In genomic region chr11:90775752-90776151, GRCm38 (mm10) we compare ENCODE assay signal across 24 mouse cellular contexts.
DNase-seq lines count a peak whose midpoint lies in the region; ATAC-seq and TF ChIP-seq lines count a peak whose summit lies in the region.
"Had no signal": no experiment of that assay in that cellular context is flagged by ENCODE, and none has a peak within 500 bp of the region (broad histone marks: within the 10 kb centered on the region; RNA-seq: fewer than 3 reads in every experiment).

No protein-coding gene starts in this region.

- 0 out of 2 replicates have a peak, but pooled peaks have one; percentile 41 for ATAC-seq in forebrain, embryonic 13.5 days
- no peak for ATAC-seq in forebrain, embryonic 11.5 days (replicated peaks; ENCODE audit: low FRiP score)
- 0 out of 2 replicates have a peak, but pooled peaks have one; percentile 69 for ATAC-seq in hindbrain, embryonic 15.5 days (ENCODE audit: low FRiP score, low read depth)
- no peak for ATAC-seq in hindbrain, embryonic 11.5 days (ENCODE audit: low FRiP score)
- ATAC-seq in midbrain, postnatal 0 days (ENCODE audit: low FRiP score) = peak; percentile 47; the same call in 1 of the 2 replicates
- no peak for ATAC-seq in midbrain, embryonic 13.5 days
- peak; percentile 78 for ATAC-seq in forebrain, postnatal 0 days
- ATAC-seq: activated CD4-positive, CD25-positive, alpha-beta regulatory T cell, adult 4 months; intestine, embryonic 16.5 days had no signal

- no peak for TF ChIP-seq CTCF in midbrain, postnatal 0 days (IDR thresholded peaks at IDR 0.05)
- TF ChIP-seq CTCF in forebrain, postnatal 0 days (IDR thresholded peaks at IDR 0.05; ENCODE audit: low read depth) = no peak

- WGBS in forebrain, embryonic 13.5 days = 18% methylated on average over 1 of the region's 1 CpGs
- 45% methylated on average over 1 of the region's 1 CpGs for WGBS in forebrain, embryonic 11.5 days
- 3% methylated on average over 1 of the region's 1 CpGs for WGBS in hindbrain, embryonic 15.5 days
- 27% methylated on average over 1 of the region's 1 CpGs for WGBS in hindbrain, embryonic 11.5 days
- WGBS in midbrain, postnatal 0 days = 5% methylated on average over 1 of the region's 1 CpGs
- 18% methylated on average over 1 of the region's 1 CpGs for WGBS in midbrain, embryonic 13.5 days
- WGBS in forebrain, postnatal 0 days = 13% methylated on average over 1 of the region's 1 CpGs

- no peaks in the 10 kb centered on the region for H3K27me3 ChIP-seq in forebrain, embryonic 13.5 days
- no peaks in the 10 kb centered on the region for H3K27me3 ChIP-seq in forebrain, embryonic 11.5 days (ENCODE audit: control insufficient read depth, insufficient read depth, low read length)
- H3K27me3 ChIP-seq in hindbrain, embryonic 15.5 days = no peaks in the 10 kb centered on the region
- no peaks in the 10 kb centered on the region for H3K27me3 ChIP-seq in hindbrain, embryonic 11.5 days (ENCODE audit: control insufficient read depth, insufficient read depth, low read length)
- no peaks in the 10 kb centered on the region for H3K27me3 ChIP-seq in midbrain, postnatal 0 days (ENCODE audit: insufficient read depth, low read length)
- no peaks in the 10 kb centered on the region for H3K27me3 ChIP-seq in midbrain, embryonic 13.5 days
- H3K27me3 ChIP-seq in forebrain, postnatal 0 days (ENCODE audit: insufficient read depth, low read length) = no peaks in the 10 kb centered on the region
- H3K27me3 ChIP-seq: embryonic facial prominence, embryonic 15.5 days; kidney, embryonic 15.5 days; limb, embryonic 15.5 days; megakaryocyte, embryonic 14.5 days; stomach, embryonic 15.5 days had no signal

- H3K4me2 ChIP-seq in forebrain, embryonic 13.5 days = no peak overlapping the region
- H3K4me2 ChIP-seq in forebrain, embryonic 11.5 days (ENCODE audit: low read depth, low read length, severe bottlenecking) = no peak overlapping the region
- no peak overlapping the region for H3K4me2 ChIP-seq in hindbrain, embryonic 15.5 days
- H3K4me2 ChIP-seq in hindbrain, embryonic 11.5 days (replicated peaks; ENCODE audit: low read depth, low read length) = no peak overlapping the region
- no peak overlapping the region for H3K4me2 ChIP-seq in midbrain, postnatal 0 days (ENCODE audit: low read depth, low read length, poor library complexity, severe bottlenecking)
- no peak overlapping the region for H3K4me2 ChIP-seq in midbrain, embryonic 13.5 days (replicated peaks)
- H3K4me2 ChIP-seq in forebrain, postnatal 0 days (ENCODE audit: low read depth) = no peak overlapping the region
- H3K4me2 ChIP-seq: embryonic facial prominence, embryonic 15.5 days; kidney, embryonic 15.5 days; limb, embryonic 15.5 days; stomach, embryonic 15.5 days had no signal

- no peak overlapping the region for H3K27ac ChIP-seq in forebrain, embryonic 13.5 days
- H3K27ac ChIP-seq in forebrain, embryonic 11.5 days (ENCODE audit: low read depth, low read length) = no peak overlapping the region
- 0 out of 2 replicates have a peak overlapping the region, but pooled peaks have one; percentile 53 for H3K27ac ChIP-seq in hindbrain, embryonic 15.5 days (replicated peaks)
- H3K27ac ChIP-seq in hindbrain, embryonic 11.5 days (ENCODE audit: low read depth, low read length) = no peak overlapping the region
- no peak overlapping the region for H3K27ac ChIP-seq in midbrain, postnatal 0 days (ENCODE audit: low read depth, low read length)
- H3K27ac ChIP-seq in midbrain, embryonic 13.5 days = no peak overlapping the region
- H3K27ac ChIP-seq in forebrain, postnatal 0 days (ENCODE audit: low read depth, low read length) = no peak overlapping the region
- H3K27ac ChIP-seq: embryonic facial prominence, embryonic 15.5 days; heart, embryonic 10.5 days; kidney, embryonic 15.5 days; limb, embryonic 15.5 days; stomach, embryonic 15.5 days had no signal

- no peak overlapping the region for H3K4me3 ChIP-seq in forebrain, embryonic 13.5 days
- H3K4me3 ChIP-seq in forebrain, embryonic 11.5 days (ENCODE audit: low read depth, low read length) = no peak overlapping the region
- no peak overlapping the region for H3K4me3 ChIP-seq in hindbrain, embryonic 15.5 days
- no peak overlapping the region for H3K4me3 ChIP-seq in hindbrain, embryonic 11.5 days (ENCODE audit: low read depth, low read length)
- H3K4me3 ChIP-seq in midbrain, postnatal 0 days (ENCODE audit: low read depth, low read length) = no peak overlapping the region
- no peak overlapping the region for H3K4me3 ChIP-seq in midbrain, embryonic 13.5 days (replicated peaks)
- no peak overlapping the region for H3K4me3 ChIP-seq in forebrain, postnatal 0 days (ENCODE audit: low read depth, low read length)
- H3K4me3 ChIP-seq: embryonic facial prominence, embryonic 15.5 days; heart, embryonic 10.5 days; kidney, embryonic 15.5 days; limb, embryonic 15.5 days; megakaryocyte, embryonic 14.5 days; stomach, embryonic 15.5 days had no signal

- DNase-seq in forebrain, embryonic 11.5 days (ENCODE audit: low spot score) = no peak
- no peak for DNase-seq in hindbrain, embryonic 11.5 days (ENCODE audit: low spot score)
- peak; percentile 77 for DNase-seq in midbrain, postnatal 0 days (ENCODE audit: low spot score)
- peak; percentile 58 for DNase-seq in forebrain, postnatal 0 days
- DNase-seq in spleen, postnatal 10 days (ENCODE audit: low spot score in 2 of 2) = no peak
- DNase-seq: adrenal gland, postnatal 14 days; cerebellum, adult 9-10 months; heart, postnatal 14 days; layer of hippocampus, postnatal 36 days; lung, postnatal 10 days; retina, postnatal 1 day; spleen, adult 18-20 months; thymus, adult 2 months had no signal

- H3K9ac ChIP-seq in forebrain, embryonic 13.5 days = no peak overlapping the region
- no peak overlapping the region for H3K9ac ChIP-seq in forebrain, embryonic 11.5 days (ENCODE audit: low read length)
- no peak overlapping the region for H3K9ac ChIP-seq in hindbrain, embryonic 15.5 days
- H3K9ac ChIP-seq in hindbrain, embryonic 11.5 days (ENCODE audit: low read depth, low read length) = no peak overlapping the region
- H3K9ac ChIP-seq in midbrain, postnatal 0 days (replicated peaks; ENCODE audit: low read length, poor library complexity, severe bottlenecking) = no peak overlapping the region
- no peak overlapping the region for H3K9ac ChIP-seq in midbrain, embryonic 13.5 days (replicated peaks)
- no peak overlapping the region for H3K9ac ChIP-seq in forebrain, postnatal 0 days
- H3K9ac ChIP-seq: embryonic facial prominence, embryonic 15.5 days; kidney, embryonic 15.5 days; limb, embryonic 15.5 days; stomach, embryonic 15.5 days had no signal

- no peaks in the 10 kb centered on the region for H3K9me3 ChIP-seq in forebrain, embryonic 13.5 days (replicated peaks)
- no peaks in the 10 kb centered on the region for H3K9me3 ChIP-seq in forebrain, embryonic 11.5 days (ENCODE audit: control insufficient read depth, low read length)
- no peaks in the 10 kb centered on the region for H3K9me3 ChIP-seq in hindbrain, embryonic 15.5 days
- H3K9me3 ChIP-seq in hindbrain, embryonic 11.5 days (ENCODE audit: control insufficient read depth, low read length) = no peaks in the 10 kb centered on the region
- H3K9me3 ChIP-seq in midbrain, postnatal 0 days (ENCODE audit: low read length) = no peaks in the 10 kb centered on the region
- H3K9me3 ChIP-seq in midbrain, embryonic 13.5 days = no peaks in the 10 kb centered on the region
- no peaks in the 10 kb centered on the region for H3K9me3 ChIP-seq in forebrain, postnatal 0 days (ENCODE audit: low read length)
- H3K9me3 ChIP-seq: embryonic facial prominence, embryonic 15.5 days; heart, embryonic 10.5 days; kidney, embryonic 15.5 days; limb, embryonic 15.5 days; megakaryocyte, embryonic 14.5 days; stomach, embryonic 15.5 days had no signal

- H3K36me3 ChIP-seq in forebrain, embryonic 13.5 days (ENCODE audit: poor library complexity, severe bottlenecking) = no peaks in the 10 kb centered on the region
- H3K36me3 ChIP-seq in forebrain, embryonic 11.5 days (ENCODE audit: control insufficient read depth, insufficient read depth, low read length) = no peaks in the 10 kb centered on the region
- H3K36me3 ChIP-seq in hindbrain, embryonic 15.5 days = no peaks in the 10 kb centered on the region
- H3K36me3 ChIP-seq in hindbrain, embryonic 11.5 days (ENCODE audit: control insufficient read depth, insufficient read depth, low read length) = no peaks in the 10 kb centered on the region
- H3K36me3 ChIP-seq in midbrain, postnatal 0 days (ENCODE audit: insufficient read depth, low read length) = no peaks in the 10 kb centered on the region
- H3K36me3 ChIP-seq in midbrain, embryonic 13.5 days = no peaks in the 10 kb centered on the region
- H3K36me3 ChIP-seq in forebrain, postnatal 0 days (ENCODE audit: insufficient read depth) = no peaks in the 10 kb centered on the region
- H3K36me3 ChIP-seq: embryonic facial prominence, embryonic 15.5 days; heart, embryonic 10.5 days; kidney, embryonic 15.5 days; limb, embryonic 15.5 days; stomach, embryonic 15.5 days had no signal

- H3K4me1 ChIP-seq in forebrain, embryonic 13.5 days = peaks cover 7% of the 10 kb centered on the region; the same call in 1 of the 2 replicates
- no peaks in the 10 kb centered on the region for H3K4me1 ChIP-seq in forebrain, embryonic 11.5 days (replicated peaks; ENCODE audit: control insufficient read depth, insufficient read depth, low read length)
- no peaks in the 10 kb centered on the region for H3K4me1 ChIP-seq in hindbrain, embryonic 15.5 days (replicated peaks)
- no peaks in the 10 kb centered on the region for H3K4me1 ChIP-seq in hindbrain, embryonic 11.5 days (replicated peaks; ENCODE audit: control insufficient read depth, insufficient read depth, low read length)
- no peaks in the 10 kb centered on the region for H3K4me1 ChIP-seq in midbrain, postnatal 0 days (ENCODE audit: insufficient read depth, low read length)
- no peaks in the 10 kb centered on the region for H3K4me1 ChIP-seq in midbrain, embryonic 13.5 days (replicated peaks)
- no peaks in the 10 kb centered on the region for H3K4me1 ChIP-seq in forebrain, postnatal 0 days (ENCODE audit: insufficient read depth)
- H3K4me1 ChIP-seq: embryonic facial prominence, embryonic 15.5 days; heart, embryonic 10.5 days; kidney, embryonic 15.5 days; limb, embryonic 15.5 days; stomach, embryonic 15.5 days had no signal

Comparison
In these comparisons a context has a peak if more than half of its experiments do, and no peak if none do; other contexts are left out.
1. ATAC-seq: peak in forebrain, embryonic 13.5 days (single experiment), hindbrain, embryonic 15.5 days (single experiment), midbrain, postnatal 0 days (single experiment) and forebrain, postnatal 0 days (single experiment); none in forebrain, embryonic 11.5 days (single experiment), hindbrain, embryonic 11.5 days (single experiment) and midbrain, embryonic 13.5 days (single experiment).
2. DNase-seq: peak in midbrain, postnatal 0 days (single experiment) and forebrain, postnatal 0 days (single experiment); none in forebrain, embryonic 11.5 days (single experiment), hindbrain, embryonic 11.5 days (single experiment) and spleen, postnatal 10 days (0 of 2).